Comparison of ENCODE assay signal across 15 mouse cellular contexts in genomic region chr9:96320551-96320980, GRCm38 (mm10). TPM values are rescaled to one million over a fixed set of nuclear protein-coding genes. Genes with fewer than 3 reads are reported as not detected.
A peak's percentile ranks its signal among the peaks of the same experiment; 100 is the strongest.
DNase-seq lines count a peak whose midpoint lies in the region; ATAC-seq lines count a peak whose summit lies in the region.
"Had no signal": no experiment of that assay in that cellular context is flagged by ENCODE, and none has a peak within 500 bp of the region (broad histone marks: within the 10 kb centered on the region; RNA-seq: fewer than 3 reads in every experiment).

No protein-coding gene starts in this region.

- no peaks in the 10 kb centered on the region for H3K27me3 ChIP-seq in kidney, embryonic 15.5 days
- H3K27me3 ChIP-seq in heart, embryonic 12.5 days (replicated peaks): no peaks in the 10 kb centered on the region
- H3K27me3 ChIP-seq: heart, embryonic 13.5 days had no signal

- no peak overlapping the region for H3K4me2 ChIP-seq in kidney, embryonic 15.5 days
- H3K4me2 ChIP-seq in heart, embryonic 12.5 days: no peak overlapping the region
- H3K4me2 ChIP-seq: heart, embryonic 13.5 days had no signal

- no peak overlapping the region for H3K4me3 ChIP-seq in kidney, embryonic 15.5 days (replicated peaks)
- H3K4me3 ChIP-seq in heart, embryonic 12.5 days: no peak overlapping the region
- H3K4me3 ChIP-seq: heart, embryonic 13.5 days had no signal

- H3K9ac ChIP-seq in kidney, embryonic 15.5 days: no peak overlapping the region
- H3K9ac ChIP-seq in heart, embryonic 12.5 days: no peak overlapping the region
- H3K9ac ChIP-seq: heart, embryonic 13.5 days had no signal

- intact Hi-C loops in left cerebral cortex, postnatal 14 days (cut with DNase I): no loop called here

- no peak overlapping the region for H3K27ac ChIP-seq in kidney, embryonic 15.5 days
- no peak overlapping the region for H3K27ac ChIP-seq in heart, embryonic 12.5 days (ENCODE audit: poor library complexity, severe bottlenecking)
- H3K27ac ChIP-seq: heart, embryonic 13.5 days had no signal

- peak; percentile 49; the same call in 1 of the 2 replicates for ATAC-seq in kidney, embryonic 15.5 days (replicated peaks; ENCODE audit: low FRiP score)
- ATAC-seq in heart, embryonic 12.5 days (ENCODE audit: insufficient number of reproducible peaks, low FRiP score): no peak

- no peaks in the 10 kb centered on the region for H3K9me3 ChIP-seq in kidney, embryonic 15.5 days (replicated peaks)
- H3K9me3 ChIP-seq in heart, embryonic 12.5 days (replicated peaks): no peaks in the 10 kb centered on the region
- H3K9me3 ChIP-seq: heart, embryonic 13.5 days had no signal

- WGBS in kidney, embryonic 15.5 days: 75% methylated on average over 6 of the region's 6 CpGs
- 87% methylated on average over 6 of the region's 6 CpGs for WGBS in heart, embryonic 12.5 days

- no peak for DNase-seq in kidney, postnatal 14 days
- DNase-seq in brain, adult 2 months (ENCODE audit: low read depth, low spot score): peak; percentile 53
- DNase-seq in left cerebral cortex, postnatal 14 days (ENCODE audit: low spot score in 2 of 2): peak; percentile 24 to 53
- peak; percentile 40 to 58 for DNase-seq in lung, postnatal 4 days
- no peak for DNase-seq in spleen, postnatal 14 days (ENCODE audit: low spot score in 2 of 2)
- DNase-seq in adrenal gland, postnatal 25 days: no peak
- DNase-seq: cerebellum, adult 11 months; cerebellum, postnatal 36 days; gastrocnemius, postnatal 25 days; kidney, adult 9 months; midbrain, embryonic 14.5 days; thymus, postnatal 25 days had no signal

- peaks cover 41% of the 10 kb centered on the region for H3K36me3 ChIP-seq in kidney, embryonic 15.5 days
- H3K36me3 ChIP-seq in heart, embryonic 12.5 days: peaks cover 57% of the 10 kb centered on the region

- peaks cover 8% of the 10 kb centered on the region; the same call in 1 of the 2 replicates for H3K4me1 ChIP-seq in kidney, embryonic 15.5 days
- no peaks in the 10 kb centered on the region; the same call in 1 of the 2 replicates for H3K4me1 ChIP-seq in heart, embryonic 12.5 days (replicated peaks)
- H3K4me1 ChIP-seq: heart, embryonic 13.5 days had no signal

RNA-seq across cellular contexts. Expression of gene Atp1b3, which starts 43.7 kb away (rescaled TPM):
- 172 and 186 TPM in 2 replicates for polyA plus RNA-seq in kidney, embryonic 15.5 days (2015; fragmentation: Nextera tagmentation; extraction: Ambion mirVana)
- 10 to 100 TPM; 77.3 to 83.3 TPM for total RNA-seq in left cerebral cortex, postnatal 14 days (2021)
- polyA plus RNA-seq in heart, embryonic 12.5 days (2016; fragmentation: Nextera tagmentation; extraction: Ambion mirVana): 164 and 168 TPM in 2 replicates
- total RNA-seq in adrenal gland, postnatal 25 days (2021): 192 and 215 TPM in 2 replicates

Comparison
In these comparisons a context has a peak if more than half of its experiments do, and no peak if none do; other contexts are left out.
1. DNase-seq: peak in brain, adult 2 months (single experiment), left cerebral cortex, postnatal 14 days (2 of 2) and lung, postnatal 4 days (2 of 2); none in kidney, postnatal 14 days (single experiment), spleen, postnatal 14 days (0 of 2) and adrenal gland, postnatal 25 days (single experiment).